Mouse (Mus musculus) left cerebral cortex, adult 8-10 months (tissue): ENCODE measurements around the gene Dpagt1. TPM values are rescaled to one million over a fixed set of nuclear protein-coding genes. Genes with fewer than 3 reads are reported as not detected.
A peak's percentile ranks its signal among the peaks of the same experiment; 100 is the strongest.

Experiments
- DNase-seq, 2 experiments: peaks; one replicate each; pipeline ENCODE4 v3.0.0; 2022; ENCODE audit warnings: low spot score in 2 of 2
- microRNA-seq, 2 experiments: library from miRNA; unstranded; fragments of <30 nt; microRNA quantifications; one replicate each; pipeline ENCODE4 v1.2.0; 2022
- total RNA-seq, 4 experiments: library from RNA; stranded (reverse); gene quantifications; 2 replicates each; pipeline ENCODE4 v1.2.4; 2022

Dpagt1 gene
- total RNA-seq, 4 experiments from 2014 or later: 15.2 to 16.9 (median 16.5) TPM

DNA sequence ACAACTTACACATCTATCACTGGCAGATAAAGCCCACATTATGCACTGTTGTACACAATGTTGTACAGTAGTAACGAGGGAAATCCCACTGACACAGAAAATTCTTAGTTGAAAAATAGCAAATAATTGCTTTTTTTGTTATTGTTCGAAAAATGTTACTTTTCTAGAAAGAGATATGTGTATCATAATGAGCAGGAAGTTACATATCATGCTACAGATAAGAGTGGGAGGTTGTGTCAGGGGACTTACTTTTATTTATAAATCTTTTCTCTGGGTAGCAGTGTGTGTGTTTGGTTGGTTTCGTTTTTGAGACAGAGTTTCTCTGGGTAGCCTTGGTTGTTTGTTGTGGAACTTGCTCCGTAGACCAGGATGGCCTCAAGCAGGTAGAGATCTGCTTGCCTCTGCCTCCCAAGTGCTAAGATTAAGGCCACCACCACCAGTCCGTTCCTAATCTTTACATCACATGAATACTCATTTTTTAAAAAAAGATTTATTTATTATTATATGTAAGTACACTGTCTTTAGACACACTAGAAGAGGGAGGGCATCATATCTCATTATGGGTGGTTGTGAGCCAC lies 52.4 kb downstream of the Dpagt1 start:
- no peak for DNase-seq

DNA sequence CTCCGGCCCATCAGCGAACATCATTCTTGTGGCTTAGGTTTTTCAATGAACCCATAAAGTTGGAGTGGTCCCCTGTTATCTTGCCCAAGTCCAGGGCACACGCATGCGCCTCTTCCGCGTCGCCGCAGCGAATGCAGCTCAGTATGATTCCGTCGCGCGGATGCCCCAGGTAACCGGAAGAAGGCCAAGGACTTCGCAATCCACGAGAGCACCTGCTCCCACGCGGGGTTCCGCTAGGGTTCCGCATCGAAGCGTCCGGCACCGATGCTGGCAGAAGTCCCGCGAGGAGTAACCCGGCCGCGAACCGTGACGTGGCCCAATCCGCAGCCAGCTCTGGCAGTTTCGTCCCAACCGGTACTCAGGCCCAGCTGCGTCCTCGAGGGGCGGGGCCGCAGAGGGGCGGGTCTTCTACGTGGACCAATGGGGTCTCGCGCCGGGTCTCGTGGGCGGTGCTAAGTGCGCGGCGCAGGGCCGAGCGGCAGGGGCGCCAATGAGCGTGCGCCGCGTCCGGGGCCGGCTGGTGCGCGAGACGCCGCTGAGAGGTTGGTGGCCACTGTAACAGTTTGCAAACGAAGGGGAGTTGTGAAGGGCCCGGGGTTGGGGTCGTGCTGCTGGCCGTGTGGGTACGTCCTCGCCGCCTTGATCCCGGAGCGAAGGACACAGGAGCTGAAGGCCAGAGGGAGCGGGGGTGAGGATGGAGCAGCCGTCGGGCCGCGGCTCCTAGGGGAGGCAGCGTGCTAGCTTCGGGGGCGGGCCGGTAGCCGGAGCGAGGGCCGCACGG lies 53.4 kb downstream of the Dpagt1 start, which contains the start of gene Hyou1:
Gene Hyou1 (plus strand): TSS at position 437 of the 781 bp plus-strand sequence.
- DNase-seq: peak; percentile 98

DNA sequence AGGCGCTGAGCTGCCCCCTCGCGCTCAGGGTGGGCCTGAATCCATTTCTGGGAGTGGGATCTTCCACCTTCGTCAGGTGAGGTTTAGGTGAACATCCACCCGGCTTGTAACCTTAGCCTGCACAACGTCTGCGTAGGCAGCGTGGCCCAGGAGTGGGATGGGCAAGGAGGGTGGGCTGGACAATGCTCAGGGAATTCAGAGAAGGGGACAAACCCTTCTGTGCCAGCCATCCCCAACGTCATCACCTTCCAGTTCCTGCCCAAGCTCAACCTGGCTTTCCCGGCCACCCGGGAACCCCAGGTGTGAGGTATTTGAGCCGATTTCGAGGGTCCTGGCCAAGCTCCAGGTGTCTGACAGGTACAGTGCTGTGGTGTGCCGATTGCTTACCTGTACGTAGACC lies 54.0 kb downstream of the Dpagt1 start:
- DNase-seq: peak in 1 of 2 experiments; percentile 33

Small RNAs within 50 kb of the gene (microRNA-seq; reads per million reads assigned to microRNA genes)
- gene Gm44335: 0 reads per million in 2 experiments

Other genes starting within 250 kb of the Dpagt1 start
- 1 to 10 TPM in 2 of 4 experiments, under 1 TPM in 2; 0.30 to 3.6 (median 0.95) TPM for gene Mfrp, start 224.3 kb upstream of the Dpagt1 start, total RNA-seq
- gene C1qtnf5, start 218.8 kb upstream of the Dpagt1 start, total RNA-seq: 10 to 100 TPM; 24.1 to 32.7 (median 26.3) TPM
- gene Gm49380, start 212.5 kb upstream of the Dpagt1 start, total RNA-seq: under 1 TPM in 2 of 4 experiments, not detected in 2; 0.67 to 0.78 TPM
- gene Rnf26, start 212.5 kb upstream of the Dpagt1 start, total RNA-seq: 10 to 100 TPM; 26.9 to 33.4 (median 30.6) TPM
- gene Mcam, start 191.6 kb upstream of the Dpagt1 start, total RNA-seq: 10 to 100 TPM; 12.0 to 15.2 (median 13.9) TPM
- gene Cbl, start 92.0 kb upstream of the Dpagt1 start, total RNA-seq: 10 to 100 TPM; 48.8 to 55.0 (median 52.5) TPM
- gene Ccdc153, start 85.3 kb upstream of the Dpagt1 start, total RNA-seq: 1 to 10 TPM; 1.6 to 3.9 (median 3.4) TPM
- under 1 TPM; 0.38 to 0.76 (median 0.67) TPM for gene Pdzd3, start 74.5 kb upstream of the Dpagt1 start, total RNA-seq
- 10 to 100 TPM; 10.6 to 13.8 (median 11.8) TPM for gene Nlrx1, start 57.4 kb upstream of the Dpagt1 start, total RNA-seq
- gene Abcg4, start 37.4 kb upstream of the Dpagt1 start, total RNA-seq: 10 to 100 TPM; 57.0 to 65.5 (median 58.8) TPM
- gene Hinfp, start 20.3 kb upstream of the Dpagt1 start, total RNA-seq: 10 to 100 TPM; 30.2 to 34.9 (median 33.3) TPM
- 100 to 1,000 TPM; 201 to 282 (median 245) TPM for gene C2cd2l, start 5.7 kb upstream of the Dpagt1 start, total RNA-seq
- 10 to 100 TPM; 45.6 to 48.7 (median 47.8) TPM for gene H2afx, start 8.7 kb downstream of the Dpagt1 start, total RNA-seq
- 10 to 100 TPM; 19.4 to 21.5 (median 20.4) TPM for gene Hmbs, start 18.2 kb downstream of the Dpagt1 start, total RNA-seq
- gene Vps11, start 35.7 kb downstream of the Dpagt1 start, total RNA-seq: 10 to 100 TPM; 61.9 to 66.7 (median 63.5) TPM
- 100 to 1,000 TPM; 106 to 115 (median 112) TPM for gene Hyou1, start 53.5 kb downstream of the Dpagt1 start, total RNA-seq
- gene Slc37a4, start 70.8 kb downstream of the Dpagt1 start, total RNA-seq: 10 to 100 TPM; 30.5 to 34.1 (median 31.8) TPM
- 100 to 1,000 TPM; 768 to 851 (median 802) TPM for gene Rps25, start 81.1 kb downstream of the Dpagt1 start, total RNA-seq
- 10 to 100 TPM; 67.4 to 74.5 (median 72.5) TPM for gene Trappc4, start 81.6 kb downstream of the Dpagt1 start, total RNA-seq
- gene Ccdc84, start 92.5 kb downstream of the Dpagt1 start, total RNA-seq: 10 to 100 TPM; 17.6 to 25.7 (median 18.8) TPM
- not detected for gene Foxr1, start 115.1 kb downstream of the Dpagt1 start, total RNA-seq
- gene Upk2, start 129.0 kb downstream of the Dpagt1 start, total RNA-seq: not detected
- 10 to 100 TPM; 60.4 to 67.8 (median 61.9) TPM for gene Bcl9l, start 156.8 kb downstream of the Dpagt1 start, total RNA-seq
- gene Cxcr5, start 235.9 kb downstream of the Dpagt1 start, total RNA-seq: not detected